Mouse (Mus musculus): ENCODE measurements around the gene Ociad1. TPM values are rescaled to one million over a fixed set of nuclear protein-coding genes. Genes with fewer than 3 reads are reported as not detected.

Gene Ociad1
- total RNA-seq (2015) (239 and 256 TPM in 2 replicates), total RNA-seq (2017) (218 and 231 TPM in 2 replicates)

GRCm38 (mm10) chr5:73292502-73293457, at the start of gene Ociad1:
Gene Ociad1, plus strand, starts transcription at chr5:73292784.
- ATAC-seq (replicated peaks; ENCODE audit: poor library complexity), result peak; percentile 96

- no peak for ATAC-seq (replicated peaks; ENCODE audit: poor library complexity)
These were observed 48.2 kb upstream of the Ociad1 start for GRCm38 (mm10) chr5:73244403-73244802.

- 0 out of 2 replicates have a peak, but pooled peaks have one; percentile 12 for ATAC-seq (replicated peaks; ENCODE audit: poor library complexity)
These were observed 46.2 kb upstream of the Ociad1 start for GRCm38 (mm10) chr5:73246414-73246813.

GRCm38 (mm10) chr5:73248211-73248610, 44.4 kb upstream of the Ociad1 start:
- ATAC-seq (replicated peaks; ENCODE audit: poor library complexity), result no peak

GRCm38 (mm10) chr5:73249341-73249740, 43.2 kb upstream of the Ociad1 start:
- ATAC-seq (replicated peaks; ENCODE audit: poor library complexity), result no peak

- no peak for ATAC-seq (replicated peaks; ENCODE audit: poor library complexity)
These were observed 39.8 kb upstream of the Ociad1 start for GRCm38 (mm10) chr5:73252739-73253138.

- no peak for ATAC-seq (replicated peaks; ENCODE audit: poor library complexity)
These were observed 37.9 kb upstream of the Ociad1 start for GRCm38 (mm10) chr5:73254660-73255059.

- ATAC-seq (replicated peaks; ENCODE audit: poor library complexity), result 0 out of 2 replicates have a peak, but pooled peaks have one; percentile 3
These were observed 37.0 kb upstream of the Ociad1 start for GRCm38 (mm10) chr5:73255321-73256251.

- peak; percentile 81 for ATAC-seq (replicated peaks; ENCODE audit: poor library complexity)
These were observed 36.1 kb upstream of the Ociad1 start, which contains the start of gene Fryl for GRCm38 (mm10) chr5:73256352-73257065. Gene Fryl, minus strand, starts transcription at chr5:73256619.

- peak; percentile 10 for ATAC-seq (replicated peaks; ENCODE audit: poor library complexity)
These were observed 35.5 kb upstream of the Ociad1 start for GRCm38 (mm10) chr5:73257096-73257495.

GRCm38 (mm10) chr5:73257723-73258122, 34.9 kb upstream of the Ociad1 start:
- ATAC-seq (replicated peaks; ENCODE audit: poor library complexity), result no peak

- ATAC-seq (replicated peaks; ENCODE audit: poor library complexity), result no peak
These were observed 28.5 kb upstream of the Ociad1 start for GRCm38 (mm10) chr5:73264122-73264521.

- no peak for ATAC-seq (replicated peaks; ENCODE audit: poor library complexity)
These were observed 27.1 kb upstream of the Ociad1 start for GRCm38 (mm10) chr5:73265460-73265859.

GRCm38 (mm10) chr5:73268636-73269213, 23.9 kb upstream of the Ociad1 start:
- no peak for ATAC-seq (replicated peaks; ENCODE audit: poor library complexity)

GRCm38 (mm10) chr5:73270612-73271011, 22.0 kb upstream of the Ociad1 start:
- no peak for ATAC-seq (replicated peaks; ENCODE audit: poor library complexity)

GRCm38 (mm10) chr5:73273171-73273570, 19.4 kb upstream of the Ociad1 start:
- no peak for ATAC-seq (replicated peaks; ENCODE audit: poor library complexity)

GRCm38 (mm10) chr5:73274941-73275340, 17.6 kb upstream of the Ociad1 start:
- ATAC-seq (replicated peaks; ENCODE audit: poor library complexity), result no peak

- no peak for ATAC-seq (replicated peaks; ENCODE audit: poor library complexity)
These were observed 13.4 kb upstream of the Ociad1 start for GRCm38 (mm10) chr5:73279190-73279589.

GRCm38 (mm10) chr5:73279732-73280566, 12.6 kb upstream of the Ociad1 start:
- no peak for ATAC-seq (replicated peaks; ENCODE audit: poor library complexity)
